Mouse (Mus musculus) intestine, embryonic 16.5 days (tissue): ENCODE data around the gene Evi5. TPM values are rescaled to one million over a fixed set of nuclear protein-coding genes. Genes with fewer than 3 reads are reported as not detected.

Source experiments
- ATAC-seq: fragments of 200-750 bp; cut with Nextera tagmentation; 2 replicates; pipeline ENCODE4 v1.8.0; 2017; ENCODE audit warnings: moderate TSS enrichment, moderate library complexity
- H3K27ac ChIP-seq: fragments of 300-500 bp; sonication (generic); 2 replicates; pipeline ENCODE4 v1.5.1; 2014; ENCODE audit warnings: mild to moderate bottlenecking, low read length
- H3K27me3 ChIP-seq: fragments of 300-500 bp; sonication (generic); replicated peaks from 2 replicates; pipeline ENCODE4 v1.6.1; 2014; ENCODE audit warnings: low read length, control low read depth, mixed read lengths; ENCODE audit not compliant: control insufficient read depth, insufficient read depth
- H3K36me3 ChIP-seq: fragments of 300-500 bp; sonication (generic); 2 replicates; pipeline ENCODE4 v1.6.1; 2014; ENCODE audit warnings: low read length, control low read depth; ENCODE audit not compliant: control insufficient read depth, insufficient read depth
- H3K4me1 ChIP-seq: fragments of 300-500 bp; sonication (generic); 2 replicates; pipeline ENCODE4 v1.6.1; 2014; ENCODE audit warnings: low read length, control low read depth, mixed read lengths; ENCODE audit not compliant: control insufficient read depth, insufficient read depth
- H3K4me2 ChIP-seq: fragments of 300-500 bp; sonication (generic); 2 replicates; pipeline ENCODE4 v1.6.1; 2014; ENCODE audit warnings: low read depth, low read length, control low read depth
- H3K4me3 ChIP-seq: fragments of 300-500 bp; sonication (generic); 2 replicates; pipeline ENCODE4 v1.5.1; 2014; ENCODE audit warnings: mild to moderate bottlenecking, low read length
- H3K9ac ChIP-seq: fragments of 300-500 bp; sonication (generic); 2 replicates; pipeline ENCODE4 v1.6.1; 2014; ENCODE audit warnings: low read depth, low read length
- H3K9me3 ChIP-seq: fragments of 300-500 bp; sonication (generic); 2 replicates; pipeline ENCODE4 v1.6.1; 2016; ENCODE audit warnings: low read length, control low read depth; ENCODE audit not compliant: control insufficient read depth
- WGBS: fragments of 180-500 bp; shearing (Covaris S2); extraction: QIAGEN DNeasy Blood & Tissue Kit; methylation state at CpG from one replicate; pipeline ENCODE4 v1.1.7; 2014; 5-methylcytosine and 5-hydroxymethylcytosine counted together
- polyA plus RNA-seq: library from polyadenylated mRNA; unstranded; fragments of >200 nt; fragmentation: Nextera tagmentation; extraction: Ambion mirVana; gene quantifications from 2 replicates; pipeline ENCODE4 v1.2.1, GENCODE M21; 2015

Evi5 gene
- polyA plus RNA-seq, 1 experiment from 2014 or later, result 53.4 TPM

DNA sequence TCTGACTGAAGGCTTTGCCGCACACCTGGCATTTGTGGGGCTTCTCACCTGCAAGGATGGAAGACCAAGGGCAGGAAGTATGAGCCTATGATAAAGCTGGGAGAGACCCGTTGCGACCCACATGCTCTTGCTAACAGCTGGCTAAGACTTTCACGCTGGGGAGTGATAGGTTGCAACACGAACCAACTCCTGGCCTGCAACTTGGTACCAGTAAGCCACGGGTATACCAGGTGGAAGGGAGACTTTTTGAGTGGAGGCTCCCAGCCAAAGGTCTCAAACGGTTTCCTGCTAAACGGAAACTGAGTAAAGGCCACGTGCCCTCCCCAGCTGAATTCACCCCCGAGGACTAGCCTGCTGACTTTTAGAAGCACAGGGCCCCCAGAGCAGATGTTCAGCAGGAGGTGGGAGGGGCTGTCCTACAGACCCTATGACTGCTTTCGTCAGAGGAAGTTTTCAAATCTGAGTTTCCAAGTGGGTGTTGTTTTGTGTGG lies 157.0 kb downstream of the Evi5 start:
- H3K27me3 ChIP-seq, result peaks cover 50% of the 10 kb centered on the region
- no peak for ATAC-seq
- no peak overlapping the region for H3K4me3 ChIP-seq
- no peaks in the 10 kb centered on the region for H3K9me3 ChIP-seq
- H3K9ac ChIP-seq, result no peak overlapping the region
- H3K4me2 ChIP-seq, result no peak overlapping the region
- peaks cover 19% of the 10 kb centered on the region for H3K4me1 ChIP-seq
- WGBS, result 13% methylated on average over 11 of the region's 11 CpGs
- H3K27ac ChIP-seq, result no peak overlapping the region
- H3K36me3 ChIP-seq, result no peaks in the 10 kb centered on the region

DNA sequence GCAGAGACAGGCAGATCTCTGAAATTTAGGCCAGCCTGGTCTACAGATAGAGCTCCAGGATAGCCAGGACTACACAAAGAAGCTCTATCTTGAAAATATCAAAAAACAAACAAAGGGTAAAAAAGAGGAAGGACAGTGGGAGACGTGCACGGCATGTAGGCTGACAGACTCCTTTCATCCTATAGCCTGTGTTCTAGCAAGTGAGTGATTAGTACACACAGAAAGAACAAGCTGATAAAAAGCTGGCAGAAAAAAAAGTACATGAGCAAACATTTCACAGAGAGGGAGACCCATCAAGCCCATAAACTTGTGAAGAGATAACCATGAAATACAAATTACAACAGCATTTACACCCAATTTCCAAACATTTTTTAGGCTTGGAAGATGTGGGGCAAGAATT lies 163.2 kb downstream of the Evi5 start:
- Histone ChIP-seq H3K9me3 (0 out of 2 replicates have a peak, but pooled peaks cover 3% of the 10 kb centered on the region), H3K4me3 (no peak overlapping the region), H3K36me3 (no peaks in the 10 kb centered on the region), H3K9ac (no peak overlapping the region), H3K4me2 (no peak overlapping the region), H3K4me1 (no peaks in the 10 kb centered on the region), H3K27me3 (peaks cover under 1% of the 10 kb centered on the region; the same call in 1 of the 2 replicates), H3K27ac (no peak overlapping the region)
- WGBS, result 37% methylated on average over 2 of the region's 2 CpGs
- ATAC-seq, result peak; percentile 40; the same call in 1 of the 2 replicates

DNA sequence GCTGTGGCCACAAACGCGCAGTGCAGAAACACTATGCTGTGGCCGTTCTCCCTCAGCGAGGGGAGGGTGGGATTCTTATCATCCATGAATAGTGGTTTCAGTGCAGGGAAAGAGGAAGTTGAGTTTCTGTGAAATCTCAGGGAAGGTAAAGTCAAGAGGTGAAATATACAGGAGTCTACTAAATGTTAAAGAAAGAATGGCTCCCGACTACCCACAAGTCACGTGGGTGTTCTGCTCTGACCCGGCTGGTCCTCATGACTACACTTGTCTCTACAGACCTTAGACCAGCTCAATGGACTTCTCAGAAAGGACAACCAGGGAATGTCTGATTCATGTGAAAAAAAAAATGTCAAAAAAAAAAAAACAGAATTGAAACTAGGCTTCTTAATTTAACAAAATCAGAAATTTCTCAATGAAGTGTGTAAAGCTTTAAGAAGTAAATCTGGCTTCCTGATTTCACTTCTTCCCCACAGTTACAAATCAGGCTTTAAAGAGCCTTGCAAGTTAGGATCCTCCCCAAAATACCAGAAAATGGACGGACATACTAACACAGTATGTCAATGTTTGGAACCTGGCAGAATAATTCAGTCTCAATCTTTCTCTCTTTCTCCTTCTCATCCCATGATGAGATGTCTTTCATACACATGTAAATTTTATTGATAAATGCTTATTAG lies 166.6 kb downstream of the Evi5 start:
- no peaks in the 10 kb centered on the region for H3K36me3 ChIP-seq
- no peak overlapping the region for H3K4me2 ChIP-seq
- ATAC-seq, result no peak
- H3K4me3 ChIP-seq, result no peak overlapping the region
- H3K9ac ChIP-seq, result no peak overlapping the region
- 77% methylated on average over 8 of the region's 8 CpGs for WGBS
- 0 out of 2 replicates have a peak, but pooled peaks cover 3% of the 10 kb centered on the region for H3K9me3 ChIP-seq
- no peak overlapping the region for H3K27ac ChIP-seq
- no peaks in the 10 kb centered on the region for H3K4me1 ChIP-seq
- H3K27me3 ChIP-seq, result no peaks in the 10 kb centered on the region

DNA sequence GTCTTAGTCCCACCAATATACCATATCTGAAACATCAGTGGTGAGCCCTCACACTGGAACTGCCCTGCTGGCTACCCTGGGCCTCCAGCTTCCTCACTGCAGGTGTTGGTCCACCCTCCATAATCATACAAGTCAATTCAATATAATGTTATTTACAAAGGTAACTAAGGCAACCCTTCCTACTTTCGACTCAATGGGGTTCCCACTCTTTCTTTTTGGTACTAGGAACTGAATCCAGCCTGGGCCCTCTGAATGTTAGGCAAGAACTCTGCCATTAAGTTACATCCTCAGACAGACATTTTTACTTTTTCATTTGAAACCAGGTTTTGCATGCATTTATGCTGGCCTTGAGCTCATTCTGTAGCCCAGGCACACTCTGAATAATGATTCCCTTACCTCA lies 168.6 kb downstream of the Evi5 start:
- no peak overlapping the region for H3K4me2 ChIP-seq
- 0 out of 2 replicates have a peak, but pooled peaks cover 1% of the 10 kb centered on the region for H3K9me3 ChIP-seq
- 72% methylated on average over 1 of the region's 1 CpGs for WGBS
- no peaks in the 10 kb centered on the region for H3K4me1 ChIP-seq
- no peak; the same call in 1 of the 2 replicates for ATAC-seq
- no peak overlapping the region for H3K4me3 ChIP-seq
- H3K36me3 ChIP-seq, result no peaks in the 10 kb centered on the region
- H3K9ac ChIP-seq, result no peak overlapping the region
- H3K27ac ChIP-seq, result no peak overlapping the region
- H3K27me3 ChIP-seq, result no peaks in the 10 kb centered on the region

DNA sequence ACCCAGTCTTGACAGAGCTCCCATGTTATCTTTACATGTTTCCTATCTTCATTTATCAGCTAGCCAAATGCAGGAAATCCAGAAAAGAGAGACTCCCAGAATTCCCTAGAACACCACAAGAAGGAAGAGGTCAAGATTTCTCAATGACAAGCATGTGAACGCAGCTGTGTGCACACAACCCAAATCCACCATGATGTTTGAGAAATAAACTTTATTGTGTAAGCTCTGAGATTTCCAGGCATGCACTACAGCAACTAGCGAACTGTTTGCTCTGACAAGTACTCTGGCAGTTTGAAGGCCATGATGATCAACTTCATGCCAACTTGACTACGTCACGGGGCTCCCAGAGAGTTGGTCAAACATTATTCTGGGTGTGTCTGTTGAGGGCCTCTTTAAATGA lies 169.2 kb downstream of the Evi5 start:
- no peak overlapping the region for H3K4me3 ChIP-seq
- H3K4me1 ChIP-seq, result no peaks in the 10 kb centered on the region
- 68% methylated on average over 4 of the region's 4 CpGs for WGBS
- no peak overlapping the region for H3K4me2 ChIP-seq
- H3K9me3 ChIP-seq, result no peaks in the 10 kb centered on the region
- no peak overlapping the region for H3K27ac ChIP-seq
- H3K27me3 ChIP-seq, result no peaks in the 10 kb centered on the region
- H3K36me3 ChIP-seq, result no peaks in the 10 kb centered on the region
- ATAC-seq, result peak; percentile 59; the same call in 1 of the 2 replicates
- no peak overlapping the region for H3K9ac ChIP-seq

DNA sequence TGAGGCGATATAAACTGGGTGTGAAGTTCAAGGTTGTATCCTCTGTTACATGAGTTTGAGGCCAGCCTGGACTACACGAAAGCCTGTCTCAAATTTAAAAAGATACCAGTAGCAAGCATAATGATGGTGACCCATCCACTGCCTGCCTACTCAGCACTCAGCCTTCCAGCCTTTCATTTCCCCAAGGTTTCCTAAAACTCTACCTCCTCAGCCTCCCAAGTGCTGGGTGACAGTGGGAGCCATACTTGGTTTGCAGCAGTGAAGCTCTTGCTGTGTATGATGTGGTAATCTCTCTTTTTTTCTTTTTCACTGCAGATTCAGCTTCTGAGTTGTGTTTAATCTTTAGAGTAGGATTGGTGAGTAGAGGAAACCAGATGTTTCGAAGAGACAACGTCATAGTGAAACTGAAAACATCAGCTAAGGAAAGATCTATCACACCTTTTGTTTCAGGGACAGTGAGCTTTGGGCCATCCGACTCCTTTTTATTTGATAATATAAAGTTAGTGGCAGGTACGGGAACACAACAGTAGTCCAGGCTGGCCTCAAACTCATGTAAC lies 171.6 kb downstream of the Evi5 start:
- Histone ChIP-seq H3K4me2 (no peak overlapping the region), H3K27me3 (no peaks in the 10 kb centered on the region), H3K4me1 (no peaks in the 10 kb centered on the region), H3K9me3 (no peaks in the 10 kb centered on the region), H3K9ac (no peak overlapping the region), H3K4me3 (no peak overlapping the region), H3K27ac (no peak overlapping the region), H3K36me3 (no peaks in the 10 kb centered on the region)
- ATAC-seq, result no peak
- WGBS, result 83% methylated on average over 6 of the region's 6 CpGs

DNA sequence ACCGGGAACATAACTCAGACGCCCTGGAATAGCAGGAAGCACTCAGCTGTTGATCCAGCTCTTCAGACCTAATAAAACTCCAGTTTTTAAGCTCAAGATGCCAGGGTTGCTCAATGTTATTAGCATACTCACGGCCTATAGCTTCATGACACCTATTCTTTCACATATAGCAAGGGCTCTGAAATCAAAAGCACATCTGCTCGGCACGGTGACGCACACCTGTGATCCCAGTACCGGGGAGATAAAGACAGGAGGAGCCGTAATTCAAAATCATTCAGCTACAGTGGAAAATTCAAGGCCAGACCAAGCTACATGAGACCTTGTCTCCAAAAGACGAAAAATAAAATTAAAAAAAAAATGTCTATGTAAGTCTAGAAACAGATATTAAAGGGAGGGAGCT lies 173.2 kb downstream of the Evi5 start:
- ATAC-seq, result no peak
- Histone ChIP-seq H3K4me3 (no peak overlapping the region), H3K36me3 (no peaks in the 10 kb centered on the region), H3K4me1 (no peaks in the 10 kb centered on the region), H3K9me3 (no peaks in the 10 kb centered on the region; the same call in 1 of the 2 replicates), H3K27ac (no peak overlapping the region), H3K4me2 (no peak overlapping the region), H3K9ac (no peak overlapping the region), H3K27me3 (no peaks in the 10 kb centered on the region)
- WGBS, result 77% methylated on average over 9 of the region's 9 CpGs

DNA sequence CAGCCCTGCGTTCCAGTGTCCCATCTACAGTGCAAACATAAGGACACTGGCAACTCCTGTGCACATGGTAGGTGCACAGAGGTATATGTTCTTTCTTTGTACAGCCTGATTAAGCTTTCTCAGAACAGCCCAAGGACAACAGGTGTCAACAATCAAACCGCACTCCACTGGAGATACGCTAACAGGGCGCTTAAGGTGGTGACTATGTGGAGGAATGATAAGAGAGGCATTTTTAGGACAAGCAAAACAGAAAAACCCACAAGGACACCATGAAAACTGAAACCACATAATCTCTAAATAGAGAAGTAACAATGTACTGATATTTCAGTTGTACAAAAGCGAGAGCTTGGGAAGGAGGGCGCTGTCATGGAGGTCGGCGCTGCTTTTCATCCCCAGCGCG lies 174.0 kb downstream of the Evi5 start:
- H3K36me3 ChIP-seq, result no peaks in the 10 kb centered on the region
- WGBS, result 86% methylated on average over 10 of the region's 10 CpGs
- no peaks in the 10 kb centered on the region; the same call in 1 of the 2 replicates for H3K9me3 ChIP-seq
- H3K9ac ChIP-seq, result no peak overlapping the region
- H3K4me2 ChIP-seq, result no peak overlapping the region
- no peaks in the 10 kb centered on the region for H3K4me1 ChIP-seq
- no peak overlapping the region for H3K27ac ChIP-seq
- H3K27me3 ChIP-seq, result no peaks in the 10 kb centered on the region
- no peak overlapping the region for H3K4me3 ChIP-seq
- ATAC-seq, result no peak

DNA sequence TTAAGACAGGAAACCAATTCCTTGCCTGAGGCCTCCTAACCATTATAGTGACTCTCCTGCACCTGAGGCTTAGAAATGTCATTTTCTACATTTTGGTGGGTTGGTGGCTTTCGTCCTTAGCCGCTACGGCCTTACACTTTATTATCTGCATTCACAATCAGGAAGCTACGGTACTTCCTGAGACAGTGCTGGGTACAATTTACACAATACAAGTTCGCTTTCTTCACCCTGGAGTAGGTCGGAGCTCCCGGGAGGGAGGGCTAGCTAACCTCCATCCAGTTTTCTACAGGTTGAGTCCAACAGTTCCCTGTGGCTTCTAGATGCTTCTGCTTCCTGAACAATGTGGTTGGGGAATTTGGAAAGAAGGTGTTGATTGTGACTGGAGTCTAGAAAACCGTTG lies 176.0 kb downstream of the Evi5 start:
- no peaks in the 10 kb centered on the region for H3K36me3 ChIP-seq
- no peak overlapping the region for H3K4me2 ChIP-seq
- no peak overlapping the region for H3K27ac ChIP-seq
- H3K27me3 ChIP-seq, result no peaks in the 10 kb centered on the region
- H3K9me3 ChIP-seq, result no peaks in the 10 kb centered on the region; the same call in 1 of the 2 replicates
- H3K9ac ChIP-seq, result no peak overlapping the region
- 78% methylated on average over 8 of the region's 8 CpGs for WGBS
- H3K4me1 ChIP-seq, result no peaks in the 10 kb centered on the region
- no peak overlapping the region for H3K4me3 ChIP-seq
- no peak for ATAC-seq
